Mouse (Mus musculus): Measurements from ENCODE around the gene Akt1s1. TPM values are rescaled to one million over a fixed set of nuclear protein-coding genes. Genes with fewer than 3 reads are reported as not detected.
A peak's percentile ranks its signal among the peaks of the same experiment; 100 is the strongest.

The Akt1s1 gene
- polyA plus RNA-seq, 1 experiment from 2014 or later, result 84.6 TPM

DNA sequence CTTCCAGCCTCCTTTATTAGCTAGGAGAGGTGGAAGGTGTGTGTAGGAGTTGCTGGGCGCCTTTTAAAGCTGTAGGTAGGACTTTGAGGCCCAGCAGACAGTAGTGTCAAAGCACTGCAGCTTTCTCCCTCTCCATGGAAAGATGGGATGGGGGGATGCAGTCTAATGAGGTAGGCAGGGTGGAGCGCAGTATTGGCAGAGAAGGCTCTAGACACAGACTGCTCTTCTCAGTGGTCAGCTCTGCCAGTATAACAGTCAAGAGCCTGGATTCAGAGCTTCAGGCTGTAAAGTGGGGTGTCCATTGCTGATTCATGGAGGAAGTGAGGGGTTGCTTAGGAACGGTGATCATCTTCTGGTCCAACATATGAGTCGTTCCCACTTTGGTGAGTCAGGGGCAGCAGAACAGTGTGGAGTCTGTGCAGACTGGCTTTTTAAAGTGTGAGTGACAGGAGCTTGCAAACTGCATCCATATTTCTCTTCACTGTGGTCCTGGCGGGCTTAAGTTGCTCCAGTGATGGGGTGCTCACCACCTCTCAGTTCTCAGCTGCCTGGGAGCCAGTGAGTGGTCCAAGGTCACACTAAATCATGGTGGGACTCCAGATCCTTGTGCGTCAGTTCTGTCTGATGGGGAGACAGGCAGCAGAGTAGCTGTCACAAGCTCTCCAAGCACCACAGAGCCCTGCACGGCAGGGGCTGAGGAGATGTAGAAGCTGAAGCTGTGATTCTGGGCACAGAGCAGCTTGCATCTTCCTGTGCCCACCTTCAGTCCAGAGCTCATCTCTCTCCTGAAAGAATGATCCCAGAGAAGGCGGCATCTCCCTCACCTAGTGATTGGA is 2.2 kb downstream of the Akt1s1 start:
- Histone ChIP-seq H3K27ac (peak overlapping the region; percentile 97), H3K27me3 (ENCODE audit: poor library complexity, severe bottlenecking) (no peaks in the 10 kb centered on the region), H3K9me3 (no peaks in the 10 kb centered on the region), H3K4me1 (peaks cover 63% of the 10 kb centered on the region), H3K4me3 (peak overlapping the region; percentile 87), H3K36me3 (replicated peaks) (peaks cover 32% of the 10 kb centered on the region)
- WGBS, result 84% methylated on average over 8 of the region's 8 CpGs
- DNase-seq (ENCODE audit: extremely low spot score, low spot score), result no peak

DNA sequence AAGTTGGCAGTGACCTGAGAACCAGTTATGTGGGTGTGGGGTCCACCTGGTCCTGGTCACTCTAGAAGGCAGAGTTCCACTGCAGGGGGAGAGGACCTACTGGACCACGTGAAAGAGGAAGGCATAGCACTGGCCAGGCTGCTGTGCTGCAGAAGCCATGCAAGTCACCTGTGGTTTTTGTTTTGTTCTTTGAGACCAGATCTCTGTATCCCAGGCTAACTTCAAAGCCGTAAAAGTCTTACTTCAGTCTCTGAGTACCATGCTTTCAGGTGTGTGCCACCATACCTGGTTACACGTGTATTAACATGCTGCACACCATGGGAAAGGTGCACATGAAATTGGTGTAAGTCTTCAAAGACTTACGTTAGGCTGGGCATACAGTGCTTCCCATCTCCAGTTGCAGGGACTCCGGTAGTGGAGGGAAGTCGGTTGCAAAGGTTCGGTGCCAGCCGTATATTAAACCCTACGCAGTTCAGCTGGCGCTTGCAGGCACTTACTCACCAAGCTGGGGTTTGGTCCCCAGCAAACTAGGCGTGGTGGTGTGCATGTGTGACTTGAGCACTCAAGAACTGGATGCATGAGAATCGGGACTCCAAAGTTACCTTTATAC is 2.9 kb downstream of the Akt1s1 start:
- H3K4me3 ChIP-seq, result peak overlapping the region; percentile 87
- no peak overlapping the region for H3K27ac ChIP-seq
- H3K36me3 ChIP-seq (replicated peaks), result peaks cover 25% of the 10 kb centered on the region
- DNase-seq (ENCODE audit: extremely low spot score, low spot score), result no peak
- H3K27me3 ChIP-seq (ENCODE audit: poor library complexity, severe bottlenecking), result no peaks in the 10 kb centered on the region
- H3K9me3 ChIP-seq, result no peaks in the 10 kb centered on the region
- H3K4me1 ChIP-seq, result peaks cover 70% of the 10 kb centered on the region
- WGBS, result 93% methylated on average over 12 of the region's 12 CpGs

DNA sequence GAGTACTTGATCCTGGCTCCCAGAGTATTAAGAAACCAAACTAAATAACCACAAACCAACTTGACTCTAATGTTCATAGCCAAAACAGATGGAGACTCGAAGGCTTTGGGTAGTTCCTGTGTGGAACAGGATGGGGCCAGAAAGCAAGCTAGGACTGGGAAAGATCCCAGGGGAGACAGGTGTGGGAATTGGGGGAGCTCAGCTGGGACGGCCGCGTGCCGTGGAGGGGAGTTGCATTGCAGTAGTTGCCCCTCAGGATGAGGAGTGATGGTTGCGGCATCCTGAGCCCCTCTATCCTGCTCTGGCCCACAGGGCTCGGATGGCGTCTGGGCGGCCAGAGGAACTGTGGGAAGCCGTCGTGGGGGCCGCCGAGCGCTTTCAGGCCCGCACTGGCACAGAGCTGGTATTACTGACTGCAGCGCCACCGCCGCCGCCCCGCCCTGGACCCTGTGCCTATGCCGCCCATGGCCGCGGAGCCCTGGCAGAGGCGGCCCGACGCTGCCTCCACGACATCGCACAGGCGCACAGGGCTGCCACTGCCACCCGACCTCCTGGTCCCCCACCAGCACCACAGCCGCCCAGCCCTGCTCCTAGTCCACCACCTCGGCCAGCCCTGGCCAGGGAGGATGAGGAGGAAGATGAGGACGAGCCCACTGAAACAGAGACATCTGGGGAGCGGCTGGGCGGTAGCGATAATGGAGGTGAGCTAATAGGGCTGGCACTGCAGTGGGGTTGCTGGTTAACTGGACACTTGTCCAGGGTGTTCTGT is 3.7 kb downstream of the Akt1s1 start:
- WGBS, result 92% methylated on average over 36 of the region's 36 CpGs
- DNase-seq (ENCODE audit: extremely low spot score, low spot score), result no peak
- Histone ChIP-seq H3K27ac (0 out of 2 replicates have a peak overlapping the region, but pooled peaks have one; percentile 11), H3K36me3 (replicated peaks) (peaks cover 22% of the 10 kb centered on the region), H3K4me1 (peaks cover 74% of the 10 kb centered on the region), H3K4me3 (peak overlapping the region; percentile 4), H3K9me3 (no peaks in the 10 kb centered on the region), H3K27me3 (ENCODE audit: poor library complexity, severe bottlenecking) (no peaks in the 10 kb centered on the region)

DNA sequence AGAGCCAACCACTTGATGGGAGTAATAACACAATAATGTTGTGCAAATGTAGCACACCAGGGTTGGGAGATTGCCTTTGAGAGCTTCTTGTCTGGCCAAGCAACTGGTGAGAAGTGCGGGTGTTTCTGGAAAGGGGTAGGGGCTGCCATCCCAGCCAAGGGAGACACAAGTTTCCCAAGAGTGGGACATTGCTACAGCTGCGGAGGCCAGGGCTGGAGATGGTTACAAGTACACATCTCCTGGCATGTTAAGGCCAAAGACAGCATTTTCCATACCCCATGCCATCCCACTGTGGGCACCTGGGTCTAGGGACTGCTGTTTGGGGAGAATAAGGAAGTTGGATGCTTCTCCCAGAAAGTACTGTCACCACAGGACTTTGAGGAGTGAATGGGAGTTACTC is 4.3 kb downstream of the Akt1s1 start:
- WGBS, result 96% methylated on average over 2 of the region's 2 CpGs
- Histone ChIP-seq H3K4me1 (peaks cover 74% of the 10 kb centered on the region), H3K27ac (no peak overlapping the region)

DNA sequence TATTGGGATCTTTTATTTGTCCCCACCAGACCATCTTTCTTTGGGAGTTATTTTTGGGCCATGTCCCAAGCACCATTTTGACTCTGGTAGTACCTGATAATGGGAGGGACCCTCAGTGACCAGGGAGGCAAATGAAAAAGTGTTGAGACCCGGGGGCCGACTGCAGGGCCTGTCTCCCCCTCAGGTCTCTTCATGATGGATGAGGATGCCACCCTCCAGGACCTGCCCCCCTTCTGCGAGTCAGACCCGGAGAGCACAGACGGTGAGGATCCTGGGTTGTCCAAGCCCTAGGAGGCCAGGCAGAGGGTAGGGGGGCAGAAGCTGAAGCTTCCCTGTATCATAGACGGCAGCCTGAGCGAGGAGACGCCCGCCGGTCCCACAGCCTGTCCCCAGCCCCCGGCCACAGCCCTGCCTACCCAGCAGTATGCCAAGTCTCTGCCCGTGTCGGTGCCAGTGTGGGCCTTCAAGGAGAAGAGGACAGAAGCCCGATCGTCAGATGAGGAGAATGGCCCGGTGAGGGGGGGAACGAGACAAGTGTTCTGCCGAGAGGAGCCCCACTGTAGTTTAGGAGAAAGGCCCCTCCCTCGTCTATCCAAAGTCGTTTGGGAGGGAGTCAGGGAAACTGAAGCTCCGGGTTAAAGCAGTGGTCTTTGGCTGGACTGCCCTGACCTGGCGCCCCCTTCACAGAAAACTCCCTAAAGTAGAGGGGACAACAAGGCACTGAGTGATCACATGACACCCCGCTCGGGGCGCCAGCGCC is 5.0 kb downstream of the Akt1s1 start:
- Histone ChIP-seq H3K4me3 (peak overlapping the region; percentile 66), H3K27ac (peak overlapping the region; percentile 91), H3K4me1 (peaks cover 78% of the 10 kb centered on the region), H3K27me3 (ENCODE audit: poor library complexity, severe bottlenecking) (no peaks in the 10 kb centered on the region), H3K36me3 (replicated peaks) (peaks cover 27% of the 10 kb centered on the region), H3K9me3 (no peaks in the 10 kb centered on the region)
- DNase-seq (ENCODE audit: extremely low spot score, low spot score), result peak; percentile 49
- WGBS, result 36% methylated on average over 26 of the region's 26 CpGs

More for the DNA sequence above, 4.3 kb downstream of the Akt1s1 start:
- DNase-seq (ENCODE audit: extremely low spot score, low spot score), result no peak
- Histone ChIP-seq H3K36me3 (replicated peaks) (peaks cover 22% of the 10 kb centered on the region), H3K9me3 (no peaks in the 10 kb centered on the region), H3K27me3 (ENCODE audit: poor library complexity, severe bottlenecking) (no peaks in the 10 kb centered on the region), H3K4me3 (peak overlapping the region; percentile 4; the same call in 1 of the 2 replicates)

DNA sequence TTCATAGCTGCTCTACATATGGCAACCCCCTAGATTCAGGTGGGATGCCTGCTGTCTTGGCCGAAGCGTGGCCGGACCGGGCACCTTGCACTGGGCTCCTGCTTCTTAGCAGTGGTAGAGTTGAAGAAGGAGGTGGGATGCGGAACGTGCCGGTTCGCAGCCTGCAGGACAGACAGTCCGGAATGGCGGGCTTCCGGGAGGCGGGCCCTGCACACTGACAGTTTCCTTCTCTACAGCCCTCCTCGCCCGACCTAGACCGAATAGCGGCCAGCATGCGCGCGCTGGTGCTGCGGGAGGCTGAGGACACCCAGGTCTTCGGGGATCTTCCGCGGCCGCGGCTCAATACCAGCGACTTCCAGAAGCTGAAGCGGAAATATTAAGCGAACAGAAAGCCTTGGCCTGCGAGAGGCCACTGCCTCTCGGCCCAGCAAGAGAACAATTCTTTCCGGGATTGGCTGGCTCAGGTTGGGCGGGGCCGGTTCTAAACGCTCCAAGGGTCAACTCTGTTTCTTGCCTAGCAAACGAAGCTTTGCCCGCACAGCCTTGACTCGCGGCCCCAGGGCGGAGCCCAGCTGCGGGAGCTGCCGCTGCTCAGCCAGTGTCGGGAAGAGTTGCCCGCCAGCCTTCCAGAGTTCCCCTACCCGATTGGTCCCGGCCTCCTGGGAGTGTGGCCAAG is 5.7 kb downstream of the Akt1s1 start:
- DNase-seq (ENCODE audit: extremely low spot score, low spot score), result peak; percentile 78
- no peaks in the 10 kb centered on the region for H3K9me3 ChIP-seq
- H3K27ac ChIP-seq, result peak overlapping the region; percentile 91
- peaks cover 78% of the 10 kb centered on the region for H3K4me1 ChIP-seq
- H3K27me3 ChIP-seq (ENCODE audit: poor library complexity, severe bottlenecking), result no peaks in the 10 kb centered on the region
- H3K4me3 ChIP-seq, result peak overlapping the region; percentile 66
- peaks cover 27% of the 10 kb centered on the region for H3K36me3 ChIP-seq (replicated peaks)
- whole genome bisulfite sequencing, result 3% methylated on average over 45 of the region's 45 CpGs

DNA sequence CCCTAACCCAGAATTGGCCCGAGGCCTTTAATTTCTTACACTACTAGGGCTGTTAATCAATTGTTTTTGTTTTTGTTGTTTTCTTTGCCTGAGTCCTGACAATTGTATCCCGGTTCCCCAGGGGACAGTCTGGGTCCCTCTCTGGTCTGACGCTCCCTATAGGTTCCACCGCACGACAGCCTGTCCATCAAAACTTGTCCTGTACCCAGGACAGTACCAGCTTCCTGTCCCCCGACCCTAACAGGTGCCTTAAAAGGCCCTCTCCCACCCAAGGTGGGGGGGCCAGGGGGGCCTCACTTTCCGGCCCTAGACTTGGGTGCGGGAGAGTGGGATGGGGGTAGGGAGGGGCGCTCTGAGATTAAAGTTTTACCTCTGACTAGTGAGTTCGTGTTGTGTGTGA is 6.2 kb downstream of the Akt1s1 start:
- H3K27ac ChIP-seq, result peak overlapping the region; percentile 91
- peaks cover 33% of the 10 kb centered on the region for H3K36me3 ChIP-seq (replicated peaks)
- DNase-seq (ENCODE audit: extremely low spot score, low spot score), result no peak
- no peaks in the 10 kb centered on the region for H3K27me3 ChIP-seq (ENCODE audit: poor library complexity, severe bottlenecking)
- H3K9me3 ChIP-seq, result no peaks in the 10 kb centered on the region
- peaks cover 78% of the 10 kb centered on the region for H3K4me1 ChIP-seq
- WGBS, result 48% methylated on average over 10 of the region's 10 CpGs
- peak overlapping the region; percentile 66 for H3K4me3 ChIP-seq

DNA sequence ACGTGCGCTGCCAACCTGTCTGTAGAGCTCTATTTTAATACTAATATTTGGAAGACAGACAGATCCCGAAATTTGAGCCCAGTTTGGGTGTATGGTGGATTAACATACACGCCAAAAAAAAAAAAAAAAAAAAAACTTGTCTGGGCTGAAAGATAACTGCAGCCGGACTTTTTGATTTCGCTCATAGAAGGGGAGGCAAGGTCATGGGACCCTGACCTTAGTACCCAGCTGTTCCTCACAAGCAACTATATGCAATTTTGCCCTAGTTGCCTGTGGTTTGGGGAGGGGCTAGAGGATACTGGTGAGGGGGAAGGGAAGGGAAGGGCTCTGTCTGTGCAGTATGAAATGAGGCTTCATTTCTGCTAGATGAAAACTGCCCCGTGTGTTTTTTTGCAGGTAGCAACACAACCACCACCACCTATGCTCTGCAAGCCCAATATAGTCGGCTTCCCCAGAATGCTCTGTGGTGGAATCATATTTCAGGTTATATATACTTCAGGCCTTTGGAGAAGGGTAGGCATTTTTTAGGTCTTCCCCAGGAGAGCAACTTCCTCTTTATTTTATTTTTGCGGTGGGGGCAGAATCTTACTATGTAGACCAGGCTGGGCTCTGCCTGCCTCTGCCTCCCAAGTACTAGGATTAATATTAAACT is 7.6 kb downstream of the Akt1s1 start:
- peak overlapping the region; percentile 93 for H3K4me3 ChIP-seq
- peak overlapping the region; percentile 94 for H3K27ac ChIP-seq
- DNase-seq (ENCODE audit: extremely low spot score, low spot score), result no peak
- WGBS, result 71% methylated on average over 9 of the region's 9 CpGs
- no peaks in the 10 kb centered on the region for H3K9me3 ChIP-seq
- H3K36me3 ChIP-seq (replicated peaks), result peaks cover 44% of the 10 kb centered on the region
- H3K27me3 ChIP-seq (ENCODE audit: poor library complexity, severe bottlenecking), result no peaks in the 10 kb centered on the region
- peaks cover 78% of the 10 kb centered on the region for H3K4me1 ChIP-seq

DNA sequence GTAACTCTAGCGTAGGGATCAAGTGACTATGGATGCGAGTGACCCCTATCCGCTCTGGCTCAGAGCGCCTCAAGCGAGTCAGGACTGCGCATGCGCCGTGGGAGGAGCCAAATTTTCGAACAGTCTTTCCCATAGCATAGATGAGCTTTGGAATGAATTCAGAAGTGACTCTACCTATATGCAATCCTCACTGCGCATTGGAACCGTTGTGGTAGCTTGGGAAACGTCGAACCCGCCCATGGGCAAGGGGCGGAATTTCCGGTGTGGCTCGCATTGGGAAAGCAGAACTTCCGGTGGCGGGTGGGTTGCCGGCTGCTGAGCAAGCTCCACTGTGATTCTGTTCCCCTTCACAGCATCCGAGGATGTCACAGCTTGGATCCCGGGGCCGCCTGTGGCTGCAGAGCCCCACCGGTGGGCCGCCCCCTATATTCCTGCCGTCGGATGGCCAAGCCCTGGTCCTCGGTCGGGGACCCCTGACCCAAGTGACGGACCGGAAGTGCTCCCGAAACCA is 8.3 kb downstream of the Akt1s1 start, which contains the start of gene Pnkp:
TSS of gene Pnkp (plus strand) at position 98 of the 511 bp plus-strand sequence.
- peak within 1 kb of the TSS; percentile 94 for H3K27ac ChIP-seq
- H3K9me3 ChIP-seq, result no peaks in the 10 kb centered on the region
- DNase-seq (ENCODE audit: extremely low spot score, low spot score), result peak; percentile 89
- H3K4me3 ChIP-seq, result peak within 1 kb of the TSS; percentile 93
- under 1% methylated on average over 32 of the region's 32 CpGs for WGBS
- peaks cover 46% of the 10 kb centered on the region for H3K36me3 ChIP-seq (replicated peaks)
- H3K27me3 ChIP-seq (ENCODE audit: poor library complexity, severe bottlenecking), result no peaks in the 10 kb centered on the region
- H3K4me1 ChIP-seq, result peaks cover 79% of the 10 kb centered on the region

DNA sequence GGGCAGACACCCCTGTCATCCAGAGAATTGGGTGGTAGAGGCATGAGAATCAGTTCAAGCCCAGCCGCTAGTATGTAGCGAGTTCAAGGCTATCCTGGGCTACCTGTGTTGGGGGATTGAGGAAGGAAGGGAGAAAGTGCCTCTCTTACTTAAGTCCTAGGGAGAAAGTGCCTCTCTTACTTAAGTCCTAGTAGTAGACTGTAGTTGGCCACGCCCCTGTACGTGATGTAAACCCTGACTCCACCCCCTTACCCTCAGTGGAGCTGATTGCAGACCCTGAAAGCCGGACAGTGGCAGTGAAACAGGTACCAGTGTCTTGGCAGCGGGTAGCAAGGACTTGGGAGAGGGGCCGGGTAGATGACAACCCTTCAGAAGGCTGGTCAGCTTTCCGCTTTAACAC is 9.1 kb downstream of the Akt1s1 start:
- H3K9me3 ChIP-seq, result no peaks in the 10 kb centered on the region
- no peak for DNase-seq (ENCODE audit: extremely low spot score, low spot score)
- peak overlapping the region; percentile 94 for H3K27ac ChIP-seq
- H3K27me3 ChIP-seq (ENCODE audit: poor library complexity, severe bottlenecking), result no peaks in the 10 kb centered on the region
- H3K4me3 ChIP-seq, result peak overlapping the region; percentile 93
- 27% methylated on average over 8 of the region's 8 CpGs for WGBS
- H3K36me3 ChIP-seq (replicated peaks), result peaks cover 47% of the 10 kb centered on the region
- H3K4me1 ChIP-seq, result peaks cover 73% of the 10 kb centered on the region

DNA sequence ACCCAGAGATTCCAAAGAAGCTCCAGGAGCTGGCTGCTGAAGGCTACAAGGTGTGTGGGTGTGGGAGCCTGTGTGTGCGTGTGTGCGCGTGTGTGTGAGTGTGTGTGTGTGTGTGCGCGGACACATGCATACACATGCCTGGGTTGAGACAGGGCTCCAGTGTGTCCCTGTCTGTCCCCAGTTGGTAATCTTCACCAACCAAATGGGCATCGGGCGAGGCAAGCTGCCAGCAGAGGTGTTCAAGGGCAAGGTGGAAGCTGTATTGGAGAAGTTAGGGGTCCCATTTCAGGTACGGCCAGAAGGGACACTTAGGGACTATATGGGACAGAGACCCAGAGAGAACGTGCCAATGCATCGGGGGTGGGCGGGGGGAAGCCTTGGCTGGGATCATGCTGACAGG is 11.1 kb downstream of the Akt1s1 start:
- 92% methylated on average over 11 of the region's 11 CpGs for WGBS
- Histone ChIP-seq H3K4me3 (peak overlapping the region; percentile 24; the same call in 1 of the 2 replicates), H3K27ac (no peak overlapping the region), H3K27me3 (ENCODE audit: poor library complexity, severe bottlenecking) (no peaks in the 10 kb centered on the region), H3K9me3 (no peaks in the 10 kb centered on the region), H3K36me3 (replicated peaks) (peaks cover 59% of the 10 kb centered on the region), H3K4me1 (peaks cover 60% of the 10 kb centered on the region)
- no peak for DNase-seq (ENCODE audit: extremely low spot score, low spot score)

Measured in forebrain, embryonic 10.5 days (tissue).